Mouse (Mus musculus): ENCODE results near the gene Henmt1.

DNA sequence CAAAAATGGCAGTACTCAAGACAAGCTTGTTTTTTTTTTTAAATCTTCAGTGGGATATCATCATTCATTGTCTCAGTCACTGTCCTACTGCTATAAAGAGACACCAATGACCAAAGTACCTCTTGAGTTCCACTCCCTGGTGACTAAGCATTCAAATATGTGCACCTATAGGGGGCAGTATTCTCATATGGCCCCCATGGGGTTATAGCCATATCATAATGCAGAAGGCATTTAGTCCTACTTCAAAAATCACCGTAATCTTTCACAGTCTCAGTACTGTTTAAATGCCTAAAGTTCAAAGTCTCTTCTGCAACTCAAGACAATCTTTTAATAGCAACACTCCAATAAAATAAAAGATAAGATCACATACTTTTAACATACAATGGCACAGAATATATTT lies 20.8 kb upstream of the Henmt1 start:
- TF ChIP-seq POLR2A (IDR thresholded peaks at IDR 0.05; ENCODE audit: extremely low read depth, insufficient read depth, low read length) (no peak), CTCF (IDR thresholded peaks at IDR 0.05; ENCODE audit: low read depth, low read length) (no peak)
